Mouse (Mus musculus) gastrocnemius, postnatal 36 days (tissue): ENCODE measurements around the gene Gm8108. TPM values are rescaled to one million over a fixed set of nuclear protein-coding genes. Genes with fewer than 3 reads are reported as not detected.
"Not testable (repeated sequence)": the region's sequence is repeated elsewhere in the genome, so short reads cannot be mapped to it uniquely, and the experiment has no call there.

Experiments
- DNase-seq, 2 experiments: peaks; one replicate each; pipeline ENCODE4 v3.0.0; 2022
- intact Hi-C: fragments of 180-260 bp; cut with DNase I; formaldehyde crosslinking; loops from one replicate; pipeline ENCODE4 v1.15.1; 2025
- long read RNA-seq, 2 experiments: library from polyadenylated mRNA; stranded (forward); transcript quantifications; one replicate each; pipeline ENCODE4 v2.0.0; 2021
- total RNA-seq, 2 experiments: library from RNA; stranded (reverse); gene quantifications; 2 replicates each; pipeline ENCODE4 v1.2.3; 2021

Gene Gm8108
- total RNA-seq = under 1 TPM in 1 of 2 experiments, not detected in 1; 0.15 TPM
- long read RNA-seq, experiment 1 = 0 reads
- long read RNA-seq, experiment 2 = 0 reads

- intact Hi-C loops = not testable (repeated sequence)
- peak in 1 of 2 experiments; percentile 12 for DNase-seq
These were observed at the start of gene Gm8108 for GRCm38 (mm10) chr14:4110426-4110825. Gene Gm8108 (plus strand): TSS chr14:4110526.

GRCm38 (mm10) chr14:4083820-4084219 is 26.5 kb upstream of the Gm8108 start, which contains the start of gene Gm3115:
Gene Gm3115 (plus strand): TSS chr14:4084120.
- intact Hi-C loops = not testable (repeated sequence)

GRCm38 (mm10) chr14:4141646-4142045 is 31.3 kb downstream of the Gm8108 start:
- DNase-seq, intact Hi-C loops: not testable (repeated sequence)

More at GRCm38 (mm10) chr14:4083820-4084219, 26.5 kb upstream of the Gm8108 start, which contains the start of gene Gm3115:
- not testable (repeated sequence) for DNase-seq

GRCm38 (mm10) chr14:4164730-4165129 is 54.4 kb downstream of the Gm8108 start, which contains the start of gene Gm3127:
Gene Gm3127 (plus strand): TSS chr14:4165030.
- DNase-seq, intact Hi-C loops: not testable (repeated sequence)

DNA sequence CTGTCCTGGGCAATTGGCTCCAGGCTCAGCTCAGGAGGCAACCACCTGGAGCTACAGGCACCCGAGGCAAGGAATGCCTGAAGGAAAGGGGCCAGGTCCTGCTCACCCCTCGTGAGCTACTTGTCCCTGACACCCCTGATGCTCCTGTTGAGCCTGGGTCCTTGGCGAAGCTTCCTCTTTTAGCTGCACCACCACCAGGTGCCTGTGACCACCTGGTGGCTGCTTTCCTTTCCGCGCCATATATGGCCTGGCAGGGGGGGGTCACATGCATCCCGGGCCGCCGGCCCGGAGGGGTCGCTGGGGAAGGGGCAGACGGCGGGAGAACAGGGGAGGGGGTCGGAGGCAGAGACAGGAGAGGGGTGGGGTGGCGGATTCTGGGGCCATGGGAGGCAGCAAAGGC is 71.7 kb downstream of the Gm8108 start:
- DNase-seq, intact Hi-C loops: not testable (repeated sequence)

Other genes with a start within 250 kb of the Gm8108 start
- gene Gm2916, start 226.4 kb upstream of the Gm8108 start, total RNA-seq = not detected
- not detected for gene Gm3029, start 178.8 kb upstream of the Gm8108 start, total RNA-seq
- not detected for gene Gm3095, start 147.0 kb upstream of the Gm8108 start, total RNA-seq
- not detected for gene Gm3099, start 112.1 kb upstream of the Gm8108 start, total RNA-seq
- gene Gm5796, start 86.6 kb upstream of the Gm8108 start, total RNA-seq = under 1 TPM in 1 of 2 experiments, not detected in 1; 0.51 TPM
- not detected for gene Gm3115, start 26.4 kb upstream of the Gm8108 start, total RNA-seq
- not detected for gene Gm3127, start 54.5 kb downstream of the Gm8108 start, total RNA-seq
- not detected for gene Gm2974, start 72.0 kb downstream of the Gm8108 start, total RNA-seq
- gene Gm3138, start 139.1 kb downstream of the Gm8108 start, total RNA-seq = not detected
- not detected for gene Gm3149, start 206.8 kb downstream of the Gm8108 start, total RNA-seq
- under 1 TPM in 1 of 2 experiments, not detected in 1; 0.31 TPM for gene 2610042L04Rik, start 224.2 kb downstream of the Gm8108 start, total RNA-seq